Mouse (Mus musculus): ENCODE measurements around the gene Amy2a1. TPM values are rescaled to one million over a fixed set of nuclear protein-coding genes. Genes with fewer than 3 reads are reported as not detected.
"Not testable (repeated sequence)": the region's sequence is repeated elsewhere in the genome, so short reads cannot be mapped to it uniquely, and the experiment has no call there.

Gene Amy2a1
- polyA plus RNA-seq (2012; ENCODE audit: insufficient read depth, insufficient read length, low replicate concordance, missing spikeins) = not detected in 2 replicates

- WGBS = 86% methylated on average over 3 of the region's 3 CpGs
- H3K4me1 ChIP-seq (ENCODE audit: control insufficient read depth, insufficient read depth, low read length) = not testable (repeated sequence)
Observed at GRCm38 (mm10) chr3:113532328-113532727, at the start of gene Amy2a1. Gene Amy2a1 (minus strand): TSS chr3:113532428.

GRCm38 (mm10) chr3:113574578-113574977, 42.4 kb upstream of the Amy2a1 start:
- Histone ChIP-seq H3K4me1 (ENCODE audit: control insufficient read depth, insufficient read depth, low read length) (no peaks in the 10 kb centered on the region), H3K27ac (ENCODE audit: insufficient read depth, low read depth, low read length) (no peak overlapping the region), H3K4me3 (ENCODE audit: insufficient read depth, low read depth, low read length) (no peak overlapping the region)
- 74% methylated on average over 4 of the region's 4 CpGs for whole genome bisulfite sequencing
- TF ChIP-seq CTCF (IDR thresholded peaks at IDR 0.05; ENCODE audit: insufficient read depth, low read depth, low read length) = no peak
- TF ChIP-seq POLR2A (IDR thresholded peaks at IDR 0.05; ENCODE audit: insufficient read depth, low read depth, low read length) = no peak

More at GRCm38 (mm10) chr3:113532328-113532727, at the start of gene Amy2a1:
- H3K4me3 ChIP-seq (ENCODE audit: insufficient read depth, low read depth, low read length); H3K27ac ChIP-seq (ENCODE audit: insufficient read depth, low read depth, low read length): not testable (repeated sequence)

- Histone ChIP-seq H3K27ac (ENCODE audit: insufficient read depth, low read depth, low read length) (no peak overlapping the region), H3K4me1 (ENCODE audit: control insufficient read depth, insufficient read depth, low read length) (no peaks in the 10 kb centered on the region), H3K4me3 (ENCODE audit: insufficient read depth, low read depth, low read length) (no peak overlapping the region)
- 72% methylated on average over 2 of the region's 2 CpGs for WGBS
- no peak for TF ChIP-seq POLR2A (IDR thresholded peaks at IDR 0.05; ENCODE audit: insufficient read depth, low read depth, low read length)
- TF ChIP-seq CTCF (IDR thresholded peaks at IDR 0.05; ENCODE audit: insufficient read depth, low read depth, low read length) = no peak
Observed at GRCm38 (mm10) chr3:113574138-113574537, 41.9 kb upstream of the Amy2a1 start.

- no peak for TF ChIP-seq CTCF (IDR thresholded peaks at IDR 0.05; ENCODE audit: insufficient read depth, low read depth, low read length)
- TF ChIP-seq POLR2A (IDR thresholded peaks at IDR 0.05; ENCODE audit: insufficient read depth, low read depth, low read length) = no peak
- Histone ChIP-seq H3K4me1 (ENCODE audit: control insufficient read depth, insufficient read depth, low read length) (no peaks in the 10 kb centered on the region), H3K4me3 (ENCODE audit: insufficient read depth, low read depth, low read length) (no peak overlapping the region), H3K27ac (ENCODE audit: insufficient read depth, low read depth, low read length) (no peak overlapping the region)
- 84% methylated on average over 3 of the region's 3 CpGs for WGBS
Observed at GRCm38 (mm10) chr3:113572158-113572557, 39.9 kb upstream of the Amy2a1 start.

DNA sequence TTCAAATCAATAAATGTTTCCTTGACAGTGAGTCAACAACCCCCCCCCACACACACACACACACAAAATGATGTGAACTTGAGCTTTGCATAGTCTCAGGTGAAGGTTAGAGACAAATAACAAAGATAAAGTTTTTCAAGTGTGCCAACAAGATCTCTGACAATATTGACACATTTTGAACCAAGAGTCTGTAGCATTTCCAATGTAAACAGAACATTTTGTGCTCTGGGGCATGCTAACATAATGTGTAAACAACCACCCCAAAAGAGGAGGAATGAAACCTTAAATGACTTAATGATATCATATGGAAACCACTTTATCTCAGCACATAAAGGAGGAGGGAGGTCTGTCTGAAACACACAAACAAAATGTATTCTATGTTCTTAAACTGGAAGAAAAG, 7.5 kb upstream of the Amy2a1 start:
- H3K27ac ChIP-seq (ENCODE audit: insufficient read depth, low read depth, low read length) = no peak overlapping the region
- no peaks in the 10 kb centered on the region for H3K4me1 ChIP-seq (ENCODE audit: control insufficient read depth, insufficient read depth, low read length)
- TF ChIP-seq POLR2A (IDR thresholded peaks at IDR 0.05; ENCODE audit: insufficient read depth, low read depth, low read length) (no peak), CTCF (IDR thresholded peaks at IDR 0.05; ENCODE audit: insufficient read depth, low read depth, low read length) (no peak)
- no peak overlapping the region for H3K4me3 ChIP-seq (ENCODE audit: insufficient read depth, low read depth, low read length)

Other genes starting within 250 kb of the Amy2a1 start
- not detected in 2 replicates for gene Amy2a4, start 241.0 kb downstream of the Amy2a1 start, polyA plus RNA-seq (2012; ENCODE audit: insufficient read depth, insufficient read length, low replicate concordance, missing spikeins)
- not detected in 2 replicates for gene Amy2a3, start 208.4 kb downstream of the Amy2a1 start, polyA plus RNA-seq (2012; ENCODE audit: insufficient read depth, insufficient read length, low replicate concordance, missing spikeins)
- not detected in 2 replicates for gene Amy2a2, start 175.8 kb downstream of the Amy2a1 start, polyA plus RNA-seq (2012; ENCODE audit: insufficient read depth, insufficient read length, low replicate concordance, missing spikeins)
- gene Amy1, start 74.3 kb upstream of the Amy2a1 start, polyA plus RNA-seq (2012; ENCODE audit: insufficient read depth, insufficient read length, low replicate concordance, missing spikeins) = not detected in 2 replicates
- not detected in 2 replicates for gene Rnpc3, start 97.7 kb upstream of the Amy2a1 start, polyA plus RNA-seq (2012; ENCODE audit: insufficient read depth, insufficient read length, low replicate concordance, missing spikeins)